Mouse (Mus musculus): ENCODE measurements around the gene Lbh. TPM values are rescaled to one million over a fixed set of nuclear protein-coding genes. Genes with fewer than 3 reads are reported as not detected.

The Lbh gene
- polyA plus RNA-seq, 1 experiment = 241 TPM

DNA sequence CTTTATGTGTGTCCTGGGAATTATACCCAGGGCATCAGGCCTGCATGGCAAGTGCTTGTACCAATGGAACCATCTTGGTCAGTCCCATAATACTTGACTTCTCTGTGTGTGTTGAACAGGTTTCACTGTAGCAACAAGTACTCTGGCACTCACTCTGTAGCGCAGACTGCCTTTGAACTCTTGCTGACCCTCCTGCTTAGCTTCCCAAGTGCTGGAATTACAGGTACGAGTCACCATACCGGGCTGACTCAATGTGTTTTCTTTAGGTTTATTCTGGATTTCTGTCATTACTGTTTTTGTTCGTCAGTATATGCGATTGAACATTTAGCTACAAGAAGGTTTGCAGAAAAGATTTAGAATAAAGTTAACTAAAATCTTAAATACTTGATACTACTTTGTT lies 20.1 kb upstream of the Lbh start:
- no peaks in the 10 kb centered on the region; the same call in 1 of the 2 replicates for H3K4me1 ChIP-seq (ENCODE audit: control insufficient read depth, insufficient read depth, low read length)
- H3K27ac ChIP-seq (ENCODE audit: insufficient read depth, low read length) = no peak overlapping the region
- TF ChIP-seq POLR2A (IDR thresholded peaks at IDR 0.05; ENCODE audit: low read depth, low read length) (no peak), CTCF (IDR thresholded peaks at IDR 0.05; ENCODE audit: borderline replicate concordance, insufficient read depth, low read length) (no peak)
- H3K4me3 ChIP-seq (ENCODE audit: insufficient read depth, low read length) = no peak overlapping the region

DNA sequence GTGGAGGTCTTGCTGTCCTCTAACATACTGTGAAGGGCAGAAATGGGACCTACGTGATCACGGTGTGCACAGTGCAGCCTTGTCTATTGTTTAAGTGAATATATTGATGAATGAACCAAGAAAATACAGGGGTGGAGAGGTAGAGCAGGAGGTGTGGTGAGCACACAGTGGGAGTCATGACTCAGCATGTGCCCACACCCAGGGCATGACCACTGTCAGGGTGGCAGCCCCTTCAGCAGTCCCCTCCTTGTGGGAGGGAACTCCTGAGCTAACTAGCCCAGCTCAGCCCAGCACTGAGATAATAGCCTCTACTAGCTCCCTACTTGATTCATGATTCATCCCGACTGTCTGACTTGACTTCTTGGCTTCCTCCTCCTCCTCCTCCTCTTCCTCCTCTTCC lies 19.3 kb upstream of the Lbh start:
- H3K27ac ChIP-seq (ENCODE audit: insufficient read depth, low read length) = no peak overlapping the region
- no peak for TF ChIP-seq POLR2A (IDR thresholded peaks at IDR 0.05; ENCODE audit: low read depth, low read length)
- TF ChIP-seq CTCF (IDR thresholded peaks at IDR 0.05; ENCODE audit: borderline replicate concordance, insufficient read depth, low read length) = no peak
- H3K4me3 ChIP-seq (ENCODE audit: insufficient read depth, low read length) = no peak overlapping the region
- no peaks in the 10 kb centered on the region; the same call in 1 of the 2 replicates for H3K4me1 ChIP-seq (ENCODE audit: control insufficient read depth, insufficient read depth, low read length)

DNA sequence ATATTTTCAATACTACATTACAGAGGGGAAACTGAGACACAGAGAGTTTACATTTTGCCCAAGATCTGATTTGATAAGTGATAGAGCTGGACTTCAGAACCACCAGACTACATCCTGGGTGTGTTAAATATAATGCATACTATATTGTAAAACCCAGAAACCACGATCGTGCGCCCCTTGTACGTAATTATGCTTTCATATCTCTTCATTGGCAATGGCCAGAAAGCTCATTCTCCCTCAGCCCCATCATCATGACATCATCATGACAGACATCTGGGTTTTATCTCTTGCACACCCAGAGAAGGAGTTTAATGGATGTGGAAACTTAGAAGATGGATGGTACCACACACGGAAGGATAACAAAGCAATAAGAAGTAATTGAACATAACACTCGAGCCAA lies 17.1 kb upstream of the Lbh start:
- H3K27ac ChIP-seq (ENCODE audit: insufficient read depth, low read length) = no peak overlapping the region
- no peak for TF ChIP-seq CTCF (IDR thresholded peaks at IDR 0.05; ENCODE audit: borderline replicate concordance, insufficient read depth, low read length)
- TF ChIP-seq POLR2A (IDR thresholded peaks at IDR 0.05; ENCODE audit: low read depth, low read length) = no peak
- H3K4me1 ChIP-seq (ENCODE audit: control insufficient read depth, insufficient read depth, low read length) = no peaks in the 10 kb centered on the region; the same call in 1 of the 2 replicates
- no peak overlapping the region for H3K4me3 ChIP-seq (ENCODE audit: insufficient read depth, low read length)

DNA sequence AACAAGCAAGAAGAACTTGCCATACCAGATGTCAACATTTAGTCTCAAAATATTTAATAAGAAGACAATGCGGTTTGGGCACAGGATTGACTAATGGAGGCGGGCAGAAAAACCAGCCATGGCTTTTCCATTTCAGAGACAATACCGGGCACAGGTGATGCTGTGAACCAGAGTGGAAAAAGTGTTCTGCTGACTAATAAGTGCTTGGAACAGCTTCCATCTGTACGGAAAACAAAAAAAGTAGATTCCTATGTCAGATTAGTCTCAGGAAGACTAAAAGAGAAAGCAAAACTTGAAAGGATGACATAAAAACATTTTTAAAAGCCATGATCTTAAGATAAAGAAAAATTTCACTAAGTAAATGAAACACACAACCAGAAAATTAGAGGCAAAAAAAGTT lies 16.4 kb upstream of the Lbh start:
- TF ChIP-seq CTCF (IDR thresholded peaks at IDR 0.05; ENCODE audit: borderline replicate concordance, insufficient read depth, low read length) = no peak
- no peak for TF ChIP-seq POLR2A (IDR thresholded peaks at IDR 0.05; ENCODE audit: low read depth, low read length)
- Histone ChIP-seq H3K4me1 (ENCODE audit: control insufficient read depth, insufficient read depth, low read length) (no peaks in the 10 kb centered on the region; the same call in 1 of the 2 replicates), H3K4me3 (ENCODE audit: insufficient read depth, low read length) (no peak overlapping the region), H3K27ac (ENCODE audit: insufficient read depth, low read length) (no peak overlapping the region)

DNA sequence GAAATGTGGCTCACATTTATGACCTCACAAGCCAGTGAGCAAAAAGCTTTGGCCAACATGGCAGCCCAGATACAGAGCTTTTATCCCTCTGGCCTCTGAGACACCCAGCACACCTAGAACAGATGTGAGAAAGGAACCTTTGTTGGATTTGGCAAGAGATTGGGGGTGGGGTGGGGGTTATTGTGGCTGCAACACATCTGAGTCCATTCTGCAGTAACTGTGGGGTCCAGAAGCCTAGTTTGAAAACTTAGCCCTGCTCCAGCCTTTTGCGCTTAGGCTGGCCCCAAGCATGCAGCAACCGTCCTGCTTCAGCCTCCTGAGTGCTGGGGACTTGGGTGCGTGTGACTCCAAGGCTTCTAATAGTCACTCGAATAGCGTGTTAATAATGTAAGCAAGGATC lies 14.8 kb upstream of the Lbh start:
- no peak for TF ChIP-seq CTCF (IDR thresholded peaks at IDR 0.05; ENCODE audit: borderline replicate concordance, insufficient read depth, low read length)
- no peak for TF ChIP-seq POLR2A (IDR thresholded peaks at IDR 0.05; ENCODE audit: low read depth, low read length)
- Histone ChIP-seq H3K4me3 (ENCODE audit: insufficient read depth, low read length) (no peak overlapping the region), H3K4me1 (ENCODE audit: control insufficient read depth, insufficient read depth, low read length) (no peaks in the 10 kb centered on the region; the same call in 1 of the 2 replicates), H3K27ac (ENCODE audit: insufficient read depth, low read length) (no peak overlapping the region)

DNA sequence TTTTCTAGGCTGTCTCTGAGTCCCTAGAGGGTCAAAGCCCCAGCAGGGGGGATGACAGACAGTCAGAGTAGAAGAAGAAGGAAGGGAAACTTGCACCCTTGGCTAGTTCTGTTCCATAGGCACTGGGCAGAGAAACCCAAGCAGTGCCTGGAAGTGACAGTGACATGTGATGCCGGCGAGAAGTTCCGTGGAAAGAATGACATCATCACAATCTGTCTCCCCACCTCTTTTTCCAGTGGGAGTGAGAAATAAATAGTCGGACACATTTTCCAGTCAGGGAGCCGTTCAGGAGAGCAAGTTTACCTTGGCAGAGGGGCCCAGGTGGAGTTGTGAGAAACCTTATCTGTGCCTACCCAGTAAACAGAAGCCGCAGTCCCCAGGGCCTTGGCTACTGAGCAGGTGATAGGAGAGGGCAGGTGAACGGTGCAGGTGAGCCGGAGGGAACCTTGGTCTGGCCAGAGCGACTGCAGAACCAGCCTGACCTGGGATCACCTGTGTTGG lies 14.1 kb upstream of the Lbh start:
- H3K27ac ChIP-seq (ENCODE audit: insufficient read depth, low read length) = no peak overlapping the region
- no peaks in the 10 kb centered on the region; the same call in 1 of the 2 replicates for H3K4me1 ChIP-seq (ENCODE audit: control insufficient read depth, insufficient read depth, low read length)
- TF ChIP-seq CTCF (IDR thresholded peaks at IDR 0.05; ENCODE audit: borderline replicate concordance, insufficient read depth, low read length) (no peak), POLR2A (IDR thresholded peaks at IDR 0.05; ENCODE audit: low read depth, low read length) (no peak)
- no peak overlapping the region for H3K4me3 ChIP-seq (ENCODE audit: insufficient read depth, low read length)

DNA sequence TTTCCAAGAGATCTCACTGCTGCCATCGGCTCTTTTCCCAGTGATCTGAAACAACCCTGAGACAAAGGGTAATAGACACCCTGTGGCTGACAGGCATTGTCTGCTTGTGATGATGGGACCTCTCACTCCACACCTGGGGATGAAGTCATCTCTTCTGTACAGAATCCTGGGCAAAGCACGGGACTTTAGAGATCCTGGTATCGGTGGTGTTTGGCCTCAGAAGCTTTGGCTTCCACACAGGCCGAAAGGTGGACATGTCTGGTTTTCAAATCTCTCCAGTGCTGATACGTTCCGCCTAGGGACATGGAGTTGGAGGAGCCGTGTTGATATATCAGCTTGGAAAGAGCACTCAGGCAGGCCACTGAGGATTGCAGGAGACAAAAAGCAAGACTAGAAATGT lies 13.2 kb upstream of the Lbh start:
- Histone ChIP-seq H3K27ac (ENCODE audit: insufficient read depth, low read length) (no peak overlapping the region), H3K4me3 (ENCODE audit: insufficient read depth, low read length) (no peak overlapping the region), H3K4me1 (ENCODE audit: control insufficient read depth, insufficient read depth, low read length) (no peaks in the 10 kb centered on the region; the same call in 1 of the 2 replicates)
- TF ChIP-seq POLR2A (IDR thresholded peaks at IDR 0.05; ENCODE audit: low read depth, low read length) (no peak), CTCF (IDR thresholded peaks at IDR 0.05; ENCODE audit: borderline replicate concordance, insufficient read depth, low read length) (no peak)

DNA sequence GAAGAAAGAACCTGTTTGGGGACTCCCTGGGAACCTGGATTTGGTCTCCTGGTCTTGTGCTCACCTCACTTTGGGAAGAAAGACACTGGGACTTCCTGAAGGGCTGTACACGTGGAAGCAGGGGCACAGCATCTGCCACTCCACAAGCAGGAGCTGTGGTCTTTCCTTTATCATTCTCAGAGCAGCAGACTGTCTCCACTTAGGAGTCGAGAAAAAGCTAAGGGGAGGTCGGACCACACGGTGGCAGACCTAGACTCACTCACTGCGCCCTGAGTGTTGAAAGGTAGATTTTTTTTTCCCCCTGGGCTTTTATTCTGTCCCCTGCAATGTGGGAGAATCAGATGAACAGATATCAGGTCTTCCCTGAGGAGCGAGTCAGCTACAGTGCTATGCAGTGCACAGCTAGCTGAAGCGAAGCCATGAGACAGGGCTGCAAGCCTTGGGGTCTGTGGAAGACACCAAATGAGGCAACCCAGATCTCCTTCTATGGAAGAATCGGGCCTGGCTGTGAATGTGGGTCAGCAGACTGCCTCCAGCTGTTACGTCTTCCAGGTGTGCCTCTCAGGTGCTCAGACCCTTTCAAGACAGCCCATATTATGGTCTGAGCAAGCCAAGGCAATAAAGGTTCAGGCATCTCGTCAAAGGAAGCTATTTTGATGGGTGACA lies 11.7 kb upstream of the Lbh start:
- no peak overlapping the region for H3K4me3 ChIP-seq (ENCODE audit: insufficient read depth, low read length)
- no peaks in the 10 kb centered on the region; the same call in 1 of the 2 replicates for H3K4me1 ChIP-seq (ENCODE audit: control insufficient read depth, insufficient read depth, low read length)
- TF ChIP-seq CTCF (IDR thresholded peaks at IDR 0.05; ENCODE audit: borderline replicate concordance, insufficient read depth, low read length) (no peak), POLR2A (IDR thresholded peaks at IDR 0.05; ENCODE audit: low read depth, low read length) (no peak)
- H3K27ac ChIP-seq (ENCODE audit: insufficient read depth, low read length) = no peak overlapping the region

DNA sequence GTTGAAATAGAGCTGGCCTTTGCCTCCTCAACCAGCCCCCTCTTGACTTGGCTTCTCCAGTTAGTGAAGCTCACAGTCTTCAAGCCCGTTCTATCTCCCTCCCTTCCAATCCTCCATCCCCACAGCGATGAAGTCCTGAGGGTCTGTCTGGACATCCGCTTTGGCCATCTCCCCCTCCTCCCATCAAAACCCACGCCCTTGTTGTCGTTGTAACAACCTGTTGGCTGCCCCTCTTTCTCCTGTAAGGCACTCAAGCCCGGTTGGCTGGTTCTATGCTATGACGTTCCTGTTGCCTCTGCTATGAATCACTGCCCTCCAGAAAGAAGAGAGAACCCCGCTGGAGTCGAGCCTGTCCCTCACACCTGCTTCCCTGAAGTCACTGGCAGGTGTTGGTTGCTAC lies 10.9 kb upstream of the Lbh start:
- no peak for TF ChIP-seq CTCF (IDR thresholded peaks at IDR 0.05; ENCODE audit: borderline replicate concordance, insufficient read depth, low read length)
- TF ChIP-seq POLR2A (IDR thresholded peaks at IDR 0.05; ENCODE audit: low read depth, low read length) = no peak
- Histone ChIP-seq H3K27ac (ENCODE audit: insufficient read depth, low read length) (no peak overlapping the region), H3K4me3 (ENCODE audit: insufficient read depth, low read length) (no peak overlapping the region), H3K4me1 (ENCODE audit: control insufficient read depth, insufficient read depth, low read length) (no peaks in the 10 kb centered on the region; the same call in 1 of the 2 replicates)

DNA sequence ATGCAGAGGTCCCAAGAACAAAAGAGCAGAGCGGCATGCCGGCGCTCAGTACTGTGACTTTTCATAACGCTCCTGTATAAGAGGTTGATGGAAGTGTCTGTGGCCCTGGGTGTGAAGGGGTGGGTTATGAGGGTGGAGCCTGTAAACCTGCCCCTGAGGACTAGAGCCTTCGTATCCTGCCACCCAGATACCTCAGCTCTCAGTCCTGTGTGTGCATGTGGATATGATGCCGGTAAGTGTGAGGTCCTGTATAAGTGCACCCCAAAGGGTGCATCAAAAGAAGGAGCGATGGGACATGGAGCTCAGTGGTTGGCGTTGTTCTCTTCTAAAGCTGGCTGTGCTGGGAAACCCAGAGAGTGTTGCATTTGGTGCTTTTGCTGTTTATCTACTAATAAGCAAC lies 10.3 kb upstream of the Lbh start:
- no peak overlapping the region for H3K27ac ChIP-seq (ENCODE audit: insufficient read depth, low read length)
- no peak overlapping the region for H3K4me3 ChIP-seq (ENCODE audit: insufficient read depth, low read length)
- TF ChIP-seq CTCF (IDR thresholded peaks at IDR 0.05; ENCODE audit: borderline replicate concordance, insufficient read depth, low read length) = no peak
- no peak for TF ChIP-seq POLR2A (IDR thresholded peaks at IDR 0.05; ENCODE audit: low read depth, low read length)
- no peaks in the 10 kb centered on the region for H3K4me1 ChIP-seq (ENCODE audit: control insufficient read depth, insufficient read depth, low read length)

Data from embryonic fibroblast, embryonic 13.5 days (primary cell).